Mouse (Mus musculus) cerebellum, adult 2 months (tissue): ENCODE data around the gene Entpd3.

Experiments
- CTCF ChIP-seq: fragments of 200-500 bp; IDR thresholded peaks from 2 replicates; pipeline ENCODE4 v1.5.1; 2011; ENCODE audit warnings: low read depth, mild to moderate bottlenecking, control low read depth, low read length, moderate library complexity, borderline replicate concordance; ENCODE audit not compliant: insufficient read depth
- POLR2A ChIP-seq: fragments of 200-500 bp; IDR thresholded peaks from 2 replicates; pipeline ENCODE4 v1.6.1; 2011; ENCODE audit warnings: low read length, control low read depth, borderline replicate concordance; ENCODE audit not compliant: insufficient read depth

- TF ChIP-seq CTCF: peak; percentile 32; the same call in 1 of the 2 replicates
- TF ChIP-seq POLR2A: no peak
These were observed 30.2 kb downstream of the Entpd3 start for GRCm38 (mm10) chr9:120569721-120570333.
